Mouse (Mus musculus) urinary bladder, postnatal 4 days (tissue): ENCODE measurements around the gene Hoxa5.

ENCODE experiments used
- DNase-seq, 2 experiments: peaks; one replicate each; pipeline ENCODE4 v3.0.0; 2021 to 2022; ENCODE audit warnings: low spot score in 2 of 2

Gene Hoxa5

GRCm38 (mm10) chr6:52240389-52241000 is 36.1 kb upstream of the Hoxa5 start, which contains the start of gene Hoxa10:
Gene Hoxa10, minus strand, starts transcription at chr6:52240854.
- peak; percentile 86 to 95 for DNase-seq

GRCm38 (mm10) chr6:52239625-52240388 is 35.4 kb upstream of the Hoxa5 start:
- DNase-seq, result peak in 1 of 2 experiments; percentile 59

- DNase-seq, result peak in 1 of 2 experiments; percentile 52
Measured at GRCm38 (mm10) chr6:52238976-52239375, 34.6 kb upstream of the Hoxa5 start.

- peak in 1 of 2 experiments; percentile 55 for DNase-seq
Measured at GRCm38 (mm10) chr6:52238155-52238545, 33.8 kb upstream of the Hoxa5 start.

- DNase-seq, result peak in 1 of 2 experiments; percentile 56
Measured at GRCm38 (mm10) chr6:52237346-52238154, 33.2 kb upstream of the Hoxa5 start.

- DNase-seq, result peak in 1 of 2 experiments; percentile 38
Measured at GRCm38 (mm10) chr6:52236806-52237205, 32.4 kb upstream of the Hoxa5 start.

- no peak for DNase-seq
Measured at GRCm38 (mm10) chr6:52235866-52236265, 31.5 kb upstream of the Hoxa5 start.

- DNase-seq, result no peak
Measured at GRCm38 (mm10) chr6:52235267-52235666, 30.9 kb upstream of the Hoxa5 start.

GRCm38 (mm10) chr6:52234428-52235140 is 30.2 kb upstream of the Hoxa5 start:
- DNase-seq, result peak in 1 of 2 experiments; percentile 78

- DNase-seq, result peak; percentile 79 to 88
Measured at GRCm38 (mm10) chr6:52233546-52234427, 29.4 kb upstream of the Hoxa5 start.

- DNase-seq, result peak in 1 of 2 experiments; percentile 58
Measured at GRCm38 (mm10) chr6:52232984-52233545, 28.7 kb upstream of the Hoxa5 start.

GRCm38 (mm10) chr6:52232568-52232965 is 28.2 kb upstream of the Hoxa5 start:
- DNase-seq, result peak in 1 of 2 experiments; percentile 61

- peak in 1 of 2 experiments; percentile 58 for DNase-seq
Measured at GRCm38 (mm10) chr6:52231885-52232567, 27.6 kb upstream of the Hoxa5 start.

- DNase-seq, result no peak
Measured at GRCm38 (mm10) chr6:52230516-52231165, 26.3 kb upstream of the Hoxa5 start, which contains the start of gene Hoxa9. Gene Hoxa9, minus strand, starts transcription at chr6:52231089.

GRCm38 (mm10) chr6:52229558-52230416 is 25.4 kb upstream of the Hoxa5 start:
- DNase-seq, result no peak

GRCm38 (mm10) chr6:52228475-52229465 is 24.4 kb upstream of the Hoxa5 start:
- no peak for DNase-seq
